Mouse (Mus musculus): ENCODE results near the gene Ip6k1.

DNA sequence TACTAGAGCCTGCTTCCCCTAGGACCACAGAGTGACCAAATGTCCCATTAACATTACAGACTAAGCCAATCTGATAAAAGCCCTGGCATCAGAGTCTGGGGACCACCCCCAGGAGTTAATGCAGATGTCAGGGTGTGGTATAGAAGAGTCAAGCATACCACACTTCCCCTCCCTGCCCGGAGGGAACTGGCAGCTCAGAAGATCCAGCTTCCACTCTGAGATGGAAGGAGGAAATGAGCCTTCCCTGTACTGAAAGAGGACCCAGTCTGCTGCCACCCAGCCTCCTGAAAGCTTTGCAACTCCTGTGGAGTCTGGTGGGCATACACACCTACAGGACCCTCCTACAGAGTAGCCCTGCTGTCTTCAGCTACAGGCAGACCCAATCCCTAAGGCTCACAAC is 52.8 kb downstream of the Ip6k1 start:
- TF ChIP-seq CTCF (IDR thresholded peaks at IDR 0.05; ENCODE audit: low read depth, low read length) = no peak
- no peak for TF ChIP-seq GATA2 (IDR thresholded peaks at IDR 0.05; ENCODE audit: borderline replicate concordance, low read depth, low read length)
- no peak for TF ChIP-seq GATA1 (IDR thresholded peaks at IDR 0.05; ENCODE audit: borderline replicate concordance, low read length)
- TF ChIP-seq POLR2AphosphoS5 (IDR thresholded peaks at IDR 0.05; ENCODE audit: insufficient replicate concordance, low read depth, low read length) = no peak
- TF ChIP-seq TAL1 (conservative IDR thresholded peaks at IDR 0.05; ENCODE audit: low read depth, low read length) = no peak

Data from G1E (cell line).